ENCODE assay signal across 8 mouse cellular contexts in the genomic region with DNA sequence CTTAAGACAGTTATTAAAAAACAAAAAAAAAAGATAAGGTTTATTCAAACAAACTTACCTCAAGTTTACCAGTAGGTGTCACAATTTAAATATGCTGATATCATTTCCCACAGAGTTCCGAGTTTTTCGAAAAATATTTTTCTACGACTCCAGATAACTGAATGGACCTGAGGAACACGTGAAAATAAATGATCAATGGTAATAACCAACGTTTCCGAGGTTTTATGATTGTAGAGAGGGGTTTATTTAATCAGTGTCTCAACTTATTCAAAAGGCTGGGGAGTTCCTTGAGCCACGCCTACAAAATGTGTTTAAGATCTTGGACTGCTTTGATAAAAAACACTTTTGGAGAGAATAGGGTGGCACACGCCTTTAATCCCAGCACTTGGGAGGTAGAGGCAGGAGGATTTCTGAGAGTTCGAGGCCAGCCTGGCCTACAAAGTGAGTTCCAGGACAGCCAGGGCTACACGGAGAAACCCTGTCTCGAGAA. TPM values are rescaled to one million over a fixed set of nuclear protein-coding genes. Genes with fewer than 3 reads are reported as not detected.
A peak's percentile ranks its signal among the peaks of the same experiment; 100 is the strongest.
DNase-seq lines count a peak whose midpoint lies in the region; ATAC-seq and TF ChIP-seq lines count a peak whose summit lies in the region.

No protein-coding gene starts in this region.

- peak overlapping the region; percentile 88; the same call in 1 of the 2 replicates for H3K27ac ChIP-seq in gastrocnemius, adult 2 months
- peak overlapping the region; percentile 61; the same call in 1 of the 2 replicates for H3K27ac ChIP-seq in embryonic fibroblast, embryonic 13.5 days (ENCODE audit: insufficient read depth, low read length)
- no peak overlapping the region for H3K27ac ChIP-seq in kidney, embryonic 15.5 days
- no peak overlapping the region for H3K27ac ChIP-seq in midbrain, embryonic 13.5 days

- no peaks in the 10 kb centered on the region for H3K9me3 ChIP-seq in kidney, embryonic 15.5 days (replicated peaks)
- no peaks in the 10 kb centered on the region for H3K9me3 ChIP-seq in midbrain, embryonic 13.5 days

- H3K27me3 ChIP-seq in kidney, embryonic 15.5 days = no peaks in the 10 kb centered on the region
- no peaks in the 10 kb centered on the region for H3K27me3 ChIP-seq in midbrain, embryonic 13.5 days

- H3K9ac ChIP-seq in kidney, embryonic 15.5 days = no peak overlapping the region
- no peak overlapping the region for H3K9ac ChIP-seq in midbrain, embryonic 13.5 days (replicated peaks)

- peak overlapping the region; percentile 91 for H3K4me3 ChIP-seq in gastrocnemius, adult 2 months
- peak overlapping the region; percentile 29; the same call in 1 of the 2 replicates for H3K4me3 ChIP-seq in embryonic fibroblast, embryonic 13.5 days (ENCODE audit: insufficient read depth, low read length)
- peak overlapping the region; percentile 65 for H3K4me3 ChIP-seq in kidney, embryonic 15.5 days (replicated peaks)
- peak overlapping the region; percentile 72; the same call in 1 of the 2 replicates for H3K4me3 ChIP-seq in midbrain, embryonic 13.5 days (replicated peaks)

- intact Hi-C loops in gastrocnemius, adult 2 months (cut with DNase I) = loop anchor here (1.0 to 2.0 kb wide), 2 partner anchors 52 to 227 kb away; a partner anchor contains a TSS

- no peak for TF ChIP-seq POLR2A in embryonic fibroblast, embryonic 13.5 days (IDR thresholded peaks at IDR 0.05; ENCODE audit: low read depth, low read length)

- no peak for DNase-seq in gastrocnemius, adult 2 months
- no peak for DNase-seq in gastrocnemius, adult 8-10 months (ENCODE audit: low spot score in 2 of 2)
- peak; percentile 77 for DNase-seq in NIH3T3 (ENCODE audit: low read depth)
- no peak for DNase-seq in layer of hippocampus, adult 11-12 months (ENCODE audit: low spot score)
- DNase-seq in layer of hippocampus, adult 8-10 months (ENCODE audit: low spot score in 2 of 2) = no peak

- peak overlapping the region; percentile 67 for H3K4me2 ChIP-seq in kidney, embryonic 15.5 days
- peak overlapping the region; percentile 64; the same call in 1 of the 2 replicates for H3K4me2 ChIP-seq in midbrain, embryonic 13.5 days (replicated peaks)

- H3K36me3 ChIP-seq in kidney, embryonic 15.5 days = no peaks in the 10 kb centered on the region
- H3K36me3 ChIP-seq in midbrain, embryonic 13.5 days = no peaks in the 10 kb centered on the region

- no peak for ATAC-seq in kidney, embryonic 15.5 days (replicated peaks; ENCODE audit: low FRiP score)
- ATAC-seq in midbrain, embryonic 13.5 days = no peak

- peak; percentile 25; the same call in 1 of the 2 replicates for TF ChIP-seq CTCF in gastrocnemius, adult 2 months (IDR thresholded peaks at IDR 0.05)
- no peak for TF ChIP-seq CTCF in embryonic fibroblast, embryonic 13.5 days (IDR thresholded peaks at IDR 0.05; ENCODE audit: borderline replicate concordance, insufficient read depth, low read length)

- 49% methylated on average over 11 of the region's 11 CpGs for WGBS in kidney, embryonic 15.5 days
- WGBS in midbrain, embryonic 13.5 days = 49% methylated on average over 11 of the region's 11 CpGs

- 0 out of 2 replicates have a peak, but pooled peaks cover 5% of the 10 kb centered on the region for H3K4me1 ChIP-seq in embryonic fibroblast, embryonic 13.5 days (ENCODE audit: control insufficient read depth, insufficient read depth, low read length)
- peaks cover 7% of the 10 kb centered on the region for H3K4me1 ChIP-seq in kidney, embryonic 15.5 days
- peaks cover 8% of the 10 kb centered on the region for H3K4me1 ChIP-seq in midbrain, embryonic 13.5 days (replicated peaks)

RNA-seq across cellular contexts. Expression of a gene that starts 42.5 kb away (rescaled TPM):
- total RNA-seq in gastrocnemius, adult 2 months (2021) = under 1 TPM; 0.20 to 0.46 TPM
- total RNA-seq in gastrocnemius, adult 8-10 months (2022) = under 1 TPM; 0.15 to 0.56 (median 0.30) TPM
- 5.1 and 6.8 TPM in 2 replicates for polyA plus RNA-seq in embryonic fibroblast, embryonic 13.5 days (2011; ENCODE audit: insufficient read length, low read depth, missing spikeins)
- polyA plus RNA-seq in kidney, embryonic 15.5 days (2015; fragmentation: Nextera tagmentation; extraction: Ambion mirVana) = 1.8 and 2.2 TPM in 2 replicates
- 0.88 and 1.2 TPM in 2 replicates for polyA plus RNA-seq in midbrain, embryonic 13.5 days (2015; fragmentation: Nextera tagmentation; extraction: Ambion mirVana)
- total RNA-seq in layer of hippocampus, adult 8-10 months (2022) = under 1 TPM; 0.13 to 0.61 (median 0.26) TPM

RNA-seq across cellular contexts. Expression of a gene that starts 52.4 kb away (rescaled TPM):
- total RNA-seq in gastrocnemius, adult 2 months (2021) = 10 to 100 TPM; 20.1 to 28.1 TPM
- total RNA-seq in gastrocnemius, adult 8-10 months (2022) = 10 to 100 TPM; 17.2 to 23.0 (median 20.2) TPM
- 104 and 132 TPM in 2 replicates for polyA plus RNA-seq in embryonic fibroblast, embryonic 13.5 days (2011; ENCODE audit: insufficient read length, low read depth, missing spikeins)
- polyA plus RNA-seq in kidney, embryonic 15.5 days (2015; fragmentation: Nextera tagmentation; extraction: Ambion mirVana) = 85.2 and 86.1 TPM in 2 replicates
- polyA plus RNA-seq in midbrain, embryonic 13.5 days (2015; fragmentation: Nextera tagmentation; extraction: Ambion mirVana) = 21.9 and 23.6 TPM in 2 replicates
- 10 to 100 TPM; 39.9 to 46.6 (median 44.0) TPM for total RNA-seq in layer of hippocampus, adult 8-10 months (2022)

Comparison
In these comparisons a context has a peak if more than half of its experiments do, and no peak if none do; other contexts are left out.
1. H3K27ac ChIP-seq: peak in gastrocnemius, adult 2 months (single experiment) and embryonic fibroblast, embryonic 13.5 days (single experiment); none in kidney, embryonic 15.5 days (single experiment) and midbrain, embryonic 13.5 days (single experiment).
2. H3K4me3 ChIP-seq: peak in every context shown above with its lines; median percentile 91 in gastrocnemius, adult 2 months; 72 in midbrain, embryonic 13.5 days; 65 in kidney, embryonic 15.5 days; 29 in embryonic fibroblast, embryonic 13.5 days.